Mouse (Mus musculus): ENCODE measurements around the gene Hsd17b13. TPM values are rescaled to one million over a fixed set of nuclear protein-coding genes. Genes with fewer than 3 reads are reported as not detected.
"Not testable (repeated sequence)": the region's sequence is repeated elsewhere in the genome, so short reads cannot be mapped to it uniquely, and the experiment has no call there.

Gene Hsd17b13
- polyA plus RNA-seq, 1 experiment = 0.13 TPM

GRCm38 (mm10) chr5:103936906-103937589, 40.2 kb downstream of the Hsd17b13 start:
- no peak for DNase-seq
- 57% methylated on average over 14 of the region's 14 CpGs for WGBS
- H3K36me3 ChIP-seq (ENCODE audit: control insufficient read depth, insufficient read depth, low read length) = no peaks in the 10 kb centered on the region
- no peaks in the 10 kb centered on the region for H3K27me3 ChIP-seq (replicated peaks; ENCODE audit: control insufficient read depth, insufficient read depth, low read length)
- H3K27ac ChIP-seq (ENCODE audit: insufficient read depth, low read depth, low read length) = no peak overlapping the region
- TF ChIP-seq POLR2A (IDR thresholded peaks at IDR 0.05; ENCODE audit: low read depth, low read length) = no peak
- peak; percentile 84 for TF ChIP-seq CTCF (conservative IDR thresholded peaks at IDR 0.05; ENCODE audit: insufficient read depth, insufficient read length, low read depth, low read length)
- no peaks in the 10 kb centered on the region for H3K4me1 ChIP-seq (ENCODE audit: control insufficient read depth, insufficient read depth, low read length)
- H3K4me3 ChIP-seq (ENCODE audit: insufficient read depth, low read depth, low read length) = no peak overlapping the region

DNA sequence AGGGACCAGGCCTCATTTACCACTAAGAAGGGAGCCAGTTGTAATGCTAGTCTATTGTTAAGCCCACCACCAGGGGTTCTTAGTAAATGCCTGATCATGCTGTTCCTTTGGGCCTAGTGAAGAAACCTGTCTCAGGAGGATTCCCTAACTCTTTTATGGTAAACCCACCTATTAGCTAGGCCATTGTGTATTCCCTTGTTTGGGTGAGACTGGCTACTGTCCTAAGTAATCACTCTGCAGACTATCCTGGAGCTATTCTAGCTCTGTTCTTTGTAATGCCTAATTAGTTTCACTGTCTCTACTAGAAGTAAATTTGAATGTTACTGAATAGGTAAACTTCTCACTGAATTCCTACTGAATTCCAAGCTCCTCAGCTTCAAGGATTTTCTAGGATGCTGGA, 45.3 kb downstream of the Hsd17b13 start:
- H3K27ac ChIP-seq (ENCODE audit: insufficient read depth, low read depth, low read length); H3K4me3 ChIP-seq (ENCODE audit: insufficient read depth, low read depth, low read length); DNase-seq: not testable (repeated sequence)

DNA sequence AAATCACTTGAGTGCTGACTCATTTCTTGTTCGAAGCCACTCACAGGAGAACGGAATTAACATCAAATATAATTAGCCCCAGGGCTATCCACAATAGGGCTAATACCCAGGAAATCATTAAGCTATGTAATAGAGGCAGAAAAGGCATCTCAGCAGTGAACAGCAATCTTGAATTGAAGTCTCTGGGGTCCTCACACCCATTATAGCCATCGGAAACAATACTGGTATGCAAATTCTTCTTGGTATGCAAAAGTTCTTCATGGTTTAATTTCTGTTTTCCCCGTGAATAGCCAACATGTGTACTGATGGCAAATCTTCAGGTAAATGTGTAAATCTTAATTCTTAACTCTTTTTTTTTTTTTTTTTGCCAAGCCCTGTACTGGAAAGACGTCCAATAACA, 46.7 kb downstream of the Hsd17b13 start:
- no peaks in the 10 kb centered on the region for H3K27me3 ChIP-seq (replicated peaks; ENCODE audit: control insufficient read depth, insufficient read depth, low read length)
- DNase-seq = no peak
- H3K27ac ChIP-seq (ENCODE audit: insufficient read depth, low read depth, low read length) = no peak overlapping the region
- no peak overlapping the region for H3K4me3 ChIP-seq (ENCODE audit: insufficient read depth, low read depth, low read length)
- 73% methylated on average over 5 of the region's 5 CpGs for WGBS
- H3K4me1 ChIP-seq (ENCODE audit: control insufficient read depth, insufficient read depth, low read length) = peaks cover 5% of the 10 kb centered on the region; the same call in 1 of the 2 replicates
- no peaks in the 10 kb centered on the region for H3K36me3 ChIP-seq (ENCODE audit: control insufficient read depth, insufficient read depth, low read length)
- TF ChIP-seq CTCF (conservative IDR thresholded peaks at IDR 0.05; ENCODE audit: insufficient read depth, insufficient read length, low read depth, low read length) (no peak), POLR2A (IDR thresholded peaks at IDR 0.05; ENCODE audit: low read depth, low read length) (no peak)

More for the DNA sequence above, 45.3 kb downstream of the Hsd17b13 start:
- H3K27me3 ChIP-seq (replicated peaks; ENCODE audit: control insufficient read depth, insufficient read depth, low read length); H3K4me1 ChIP-seq (ENCODE audit: control insufficient read depth, insufficient read depth, low read length); H3K36me3 ChIP-seq (ENCODE audit: control insufficient read depth, insufficient read depth, low read length): not testable (repeated sequence)

DNA sequence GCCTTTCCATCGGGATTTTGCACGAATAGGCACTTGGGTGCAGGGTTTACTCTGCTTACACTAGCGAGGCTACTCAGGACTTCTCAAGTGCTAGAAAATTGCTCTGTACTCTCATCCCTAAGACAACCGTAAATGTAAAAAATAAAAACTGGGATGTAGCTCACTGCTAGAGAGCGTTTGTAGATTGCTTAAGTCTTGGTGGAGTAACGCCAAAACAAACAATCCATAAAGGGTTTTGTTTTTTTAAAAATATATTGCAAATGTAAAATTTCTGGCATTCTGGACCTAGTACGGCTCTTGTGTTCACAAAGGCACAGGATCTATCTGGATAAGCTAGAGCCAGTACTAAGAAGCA, 49.0 kb downstream of the Hsd17b13 start:
- H3K27ac ChIP-seq (ENCODE audit: insufficient read depth, low read depth, low read length) = no peak overlapping the region

DNA sequence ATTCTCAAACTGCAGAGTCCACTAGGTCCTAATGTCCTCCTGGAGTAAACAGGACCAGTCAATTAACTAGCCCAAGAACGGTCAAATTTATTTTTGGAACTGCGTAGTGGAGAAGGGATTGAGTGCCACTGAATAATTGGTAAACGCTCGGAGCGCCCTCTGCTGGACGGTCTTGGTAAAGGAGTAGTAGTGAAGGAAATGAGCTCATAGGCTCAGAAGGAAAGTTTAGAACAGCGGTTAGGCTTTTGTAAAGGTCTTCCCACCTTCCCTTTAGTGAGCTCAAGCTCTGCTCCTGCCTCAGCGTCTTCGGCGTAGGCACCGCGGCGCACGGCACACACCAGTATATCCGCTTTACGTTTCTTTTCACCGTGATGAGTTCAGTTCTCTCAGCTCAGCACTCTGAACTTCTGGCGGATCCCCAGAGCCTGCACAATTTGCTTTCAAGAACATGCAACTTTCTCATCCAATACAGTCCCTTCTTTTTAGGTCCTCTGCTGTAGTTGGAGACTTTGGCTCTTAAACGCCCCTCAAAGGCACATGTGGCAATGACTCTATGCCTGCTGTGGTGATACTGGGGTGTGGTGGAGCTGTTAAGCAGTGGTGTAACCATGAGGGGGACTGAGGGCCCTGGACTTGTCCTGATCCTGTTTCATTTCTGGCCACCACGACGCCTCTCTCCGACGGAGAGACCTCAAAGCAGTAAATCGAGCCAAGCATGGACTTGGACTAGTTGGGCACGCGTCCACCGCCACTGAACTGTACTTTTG, 49.6 kb downstream of the Hsd17b13 start:
- peaks cover 8% of the 10 kb centered on the region; the same call in 1 of the 2 replicates for H3K4me1 ChIP-seq (ENCODE audit: control insufficient read depth, insufficient read depth, low read length)
- H3K27me3 ChIP-seq (replicated peaks; ENCODE audit: control insufficient read depth, insufficient read depth, low read length) = no peaks in the 10 kb centered on the region
- TF ChIP-seq CTCF (conservative IDR thresholded peaks at IDR 0.05; ENCODE audit: insufficient read depth, insufficient read length, low read depth, low read length) = peak; percentile 89
- TF ChIP-seq POLR2A (IDR thresholded peaks at IDR 0.05; ENCODE audit: low read depth, low read length) = no peak
- DNase-seq = peak; percentile 93
- WGBS = 12% methylated on average over 27 of the region's 27 CpGs
- no peaks in the 10 kb centered on the region for H3K36me3 ChIP-seq (ENCODE audit: control insufficient read depth, insufficient read depth, low read length)
- peak overlapping the region; percentile 63 for H3K27ac ChIP-seq (ENCODE audit: insufficient read depth, low read depth, low read length)
- peak overlapping the region; percentile 53 for H3K4me3 ChIP-seq (ENCODE audit: insufficient read depth, low read depth, low read length)

More for the DNA sequence above, 49.0 kb downstream of the Hsd17b13 start:
- DNase-seq = no peak
- WGBS = 62% methylated on average over 7 of the region's 7 CpGs
- Histone ChIP-seq H3K4me3 (ENCODE audit: insufficient read depth, low read depth, low read length) (no peak overlapping the region), H3K36me3 (ENCODE audit: control insufficient read depth, insufficient read depth, low read length) (no peaks in the 10 kb centered on the region), H3K4me1 (ENCODE audit: control insufficient read depth, insufficient read depth, low read length) (peaks cover 8% of the 10 kb centered on the region; the same call in 1 of the 2 replicates), H3K27me3 (replicated peaks; ENCODE audit: control insufficient read depth, insufficient read depth, low read length) (no peaks in the 10 kb centered on the region)
- TF ChIP-seq POLR2A (IDR thresholded peaks at IDR 0.05; ENCODE audit: low read depth, low read length) (no peak), CTCF (conservative IDR thresholded peaks at IDR 0.05; ENCODE audit: insufficient read depth, insufficient read length, low read depth, low read length) (no peak)

DNA sequence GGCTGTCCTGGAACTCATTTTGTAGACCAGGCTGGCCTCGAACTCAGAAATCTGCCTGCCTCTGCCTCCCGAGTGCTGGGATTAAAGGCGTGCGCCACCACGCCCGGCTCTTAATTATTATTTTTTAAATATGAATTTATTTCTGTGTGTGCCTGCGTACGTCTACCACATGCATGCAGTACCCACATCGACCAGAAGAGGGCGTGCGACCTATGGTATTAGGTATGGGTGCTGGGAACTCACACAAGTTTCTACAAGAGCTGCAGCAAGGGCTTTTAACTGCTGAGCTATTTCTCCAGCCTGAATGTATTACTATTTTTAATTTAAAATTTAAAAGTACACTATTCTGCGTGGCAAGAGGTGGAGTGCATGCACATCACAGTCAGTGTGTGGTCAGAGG, 50.8 kb downstream of the Hsd17b13 start:
- Histone ChIP-seq H3K4me1 (ENCODE audit: control insufficient read depth, insufficient read depth, low read length) (peaks cover 8% of the 10 kb centered on the region; the same call in 1 of the 2 replicates), H3K4me3 (ENCODE audit: insufficient read depth, low read depth, low read length) (no peak overlapping the region), H3K36me3 (ENCODE audit: control insufficient read depth, insufficient read depth, low read length) (no peaks in the 10 kb centered on the region), H3K27ac (ENCODE audit: insufficient read depth, low read depth, low read length) (no peak overlapping the region), H3K27me3 (replicated peaks; ENCODE audit: control insufficient read depth, insufficient read depth, low read length) (no peaks in the 10 kb centered on the region)
- TF ChIP-seq CTCF (conservative IDR thresholded peaks at IDR 0.05; ENCODE audit: insufficient read depth, insufficient read length, low read depth, low read length) = peak; percentile 62
- TF ChIP-seq POLR2A (IDR thresholded peaks at IDR 0.05; ENCODE audit: low read depth, low read length) = no peak
- DNase-seq = peak; percentile 23
- 74% methylated on average over 12 of the region's 12 CpGs for WGBS

- TF ChIP-seq CTCF (conservative IDR thresholded peaks at IDR 0.05; ENCODE audit: insufficient read depth, insufficient read length, low read depth, low read length) (no peak), POLR2A (IDR thresholded peaks at IDR 0.05; ENCODE audit: low read depth, low read length) (no peak)
- H3K4me1 ChIP-seq (ENCODE audit: control insufficient read depth, insufficient read depth, low read length) = peaks cover 8% of the 10 kb centered on the region; the same call in 1 of the 2 replicates
- peak overlapping the region; percentile 15; the same call in 1 of the 2 replicates for H3K27ac ChIP-seq (ENCODE audit: insufficient read depth, low read depth, low read length)
- 91% methylated on average over 2 of the region's 2 CpGs for WGBS
- no peaks in the 10 kb centered on the region for H3K36me3 ChIP-seq (ENCODE audit: control insufficient read depth, insufficient read depth, low read length)
- no peak for DNase-seq
- no peaks in the 10 kb centered on the region for H3K27me3 ChIP-seq (replicated peaks; ENCODE audit: control insufficient read depth, insufficient read depth, low read length)
- no peak overlapping the region for H3K4me3 ChIP-seq (ENCODE audit: insufficient read depth, low read depth, low read length)
Observed at GRCm38 (mm10) chr5:103923755-103924154, 53.5 kb downstream of the Hsd17b13 start.

All from kidney, adult 2 months (tissue).